Mouse (Mus musculus) yolk sac, embryonic 10.5 days (tissue): ENCODE data around the gene 4921507P07Rik.
"Not testable (repeated sequence)": the region's sequence is repeated elsewhere in the genome, so short reads cannot be mapped to it uniquely, and the experiment has no call there.

Experiments used
- DNase-seq: peaks from one replicate; pipeline ENCODE4 v3.0.0-alpha.2; 2017; ENCODE audit warnings: low spot score

The 4921507P07Rik gene

DNA sequence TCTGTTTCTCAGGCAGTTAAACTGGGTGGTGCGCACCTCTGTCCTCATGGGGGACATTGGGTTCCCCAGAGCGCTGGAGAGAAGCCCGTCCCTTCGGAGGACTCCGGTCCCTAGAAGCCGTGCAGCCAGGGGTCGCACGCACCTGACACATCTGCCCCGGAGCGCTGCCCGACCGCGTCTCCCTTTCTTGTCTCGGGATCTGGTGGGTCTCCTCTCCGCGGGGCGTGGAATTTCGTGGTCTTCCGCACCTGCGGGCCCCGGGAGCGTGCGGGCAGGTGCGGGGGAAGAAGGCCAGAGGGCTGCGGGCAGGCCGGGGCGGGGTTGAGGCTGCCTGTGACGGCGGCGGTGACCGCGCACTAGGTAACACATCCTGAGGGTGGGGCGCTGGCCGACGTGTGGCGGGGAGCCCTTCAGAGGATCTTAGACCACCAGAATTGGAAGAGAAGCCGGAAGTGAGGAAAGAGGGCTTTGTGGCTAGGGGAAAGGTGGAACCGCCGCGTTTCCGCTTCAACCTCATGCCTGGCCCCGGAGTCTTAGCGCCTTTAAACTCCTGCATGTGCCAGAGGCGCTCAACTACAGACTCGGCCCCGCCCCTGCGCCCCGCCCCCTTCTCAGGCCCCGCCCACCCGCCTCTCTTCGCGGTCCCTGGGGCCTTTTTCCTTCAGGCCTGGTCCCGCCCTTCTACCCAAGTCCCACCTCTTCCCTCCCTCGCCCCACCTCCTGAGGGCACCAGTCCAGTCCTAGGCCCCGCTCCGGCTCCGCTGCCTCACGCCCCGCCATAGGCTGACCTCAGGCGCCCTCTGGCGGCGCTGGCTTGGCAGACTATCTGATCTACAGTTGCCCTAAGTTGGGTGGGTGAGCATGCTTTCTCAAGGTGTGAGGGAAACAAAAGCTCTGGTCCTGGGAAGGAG lies at the start of gene 4921507P07Rik:
TSS of gene 4921507P07Rik (minus strand) at position 332 of the 911 bp plus-strand sequence.
- peak; percentile 97 for DNase-seq

DNA sequence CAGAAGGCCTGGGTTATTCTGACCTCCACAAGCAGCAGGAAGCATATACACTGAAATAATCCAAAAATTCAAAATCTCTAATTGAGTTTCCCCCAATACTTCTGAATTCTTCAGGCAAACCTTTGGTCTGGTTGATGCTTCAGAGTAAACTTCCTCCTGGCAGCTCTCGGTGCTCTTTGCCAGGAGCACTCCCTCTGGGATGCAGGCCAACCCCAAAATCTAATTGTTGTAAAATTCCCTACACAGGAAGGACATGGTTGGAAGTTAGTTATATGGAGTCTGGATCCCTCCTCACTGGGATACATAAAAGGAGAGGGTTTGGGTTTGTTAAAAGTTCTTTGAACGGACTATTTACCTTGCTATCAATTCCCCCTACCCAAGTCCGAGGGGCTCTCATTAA lies 48.3 kb upstream of the 4921507P07Rik start:
- DNase-seq, result no peak

DNA sequence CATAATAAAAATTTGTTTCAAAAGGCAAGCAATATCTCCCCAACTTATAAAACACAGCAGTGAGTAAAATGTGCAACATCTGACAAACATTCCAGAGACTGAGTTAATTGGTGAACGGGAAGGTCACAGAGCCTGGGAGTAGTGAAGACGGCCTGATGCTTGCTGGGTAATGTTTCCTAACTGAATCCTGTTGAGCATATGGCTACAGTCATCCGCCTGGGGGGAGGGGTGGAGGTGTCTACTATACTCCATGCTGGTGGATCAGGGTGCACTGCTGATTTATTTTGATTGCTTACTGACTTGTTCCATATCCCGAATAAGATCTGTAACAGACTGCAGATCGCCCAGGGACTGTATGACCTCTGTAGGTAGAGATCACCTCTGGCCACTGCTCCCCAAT lies 45.5 kb upstream of the 4921507P07Rik start:
- DNase-seq, result no peak

DNA sequence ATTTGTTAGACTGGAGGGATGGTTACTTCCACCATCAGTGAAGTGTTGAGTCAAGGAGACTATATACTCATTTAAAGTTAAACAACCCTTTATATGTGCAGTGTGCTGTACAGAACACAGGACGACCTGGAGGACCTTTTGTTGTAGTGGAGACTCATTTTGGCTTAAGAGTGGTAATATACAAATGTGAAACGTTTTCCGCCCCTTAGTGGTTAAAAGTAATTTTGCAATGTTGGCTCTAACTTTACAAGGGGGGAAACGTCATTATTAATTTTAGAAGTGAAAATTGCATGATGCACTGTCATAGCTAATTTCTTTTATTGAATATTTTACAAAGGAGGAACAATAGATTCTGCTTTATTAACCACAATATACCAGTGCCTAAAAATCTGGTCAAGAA lies 43.9 kb upstream of the 4921507P07Rik start:
- DNase-seq, result no peak

DNA sequence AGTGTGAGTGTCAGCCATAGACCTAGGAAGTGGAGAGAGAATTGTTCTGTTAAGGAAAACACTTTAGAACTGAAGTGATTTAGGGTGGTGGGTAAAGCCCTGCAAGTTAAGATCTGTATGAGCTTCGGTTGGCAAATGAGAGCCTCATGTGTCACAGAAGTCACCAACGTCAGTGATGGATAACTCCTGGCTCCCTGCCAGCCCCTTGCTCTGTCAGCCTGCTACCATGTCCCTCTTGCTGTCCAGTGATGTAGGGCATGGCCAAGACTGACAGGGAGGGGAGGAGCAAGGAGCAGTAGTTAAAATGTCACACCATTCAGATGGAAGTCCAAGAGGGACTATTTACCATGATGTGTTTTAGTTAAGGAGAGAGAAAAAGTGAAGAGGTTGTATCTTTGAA lies 43.2 kb upstream of the 4921507P07Rik start:
- no peak for DNase-seq

DNA sequence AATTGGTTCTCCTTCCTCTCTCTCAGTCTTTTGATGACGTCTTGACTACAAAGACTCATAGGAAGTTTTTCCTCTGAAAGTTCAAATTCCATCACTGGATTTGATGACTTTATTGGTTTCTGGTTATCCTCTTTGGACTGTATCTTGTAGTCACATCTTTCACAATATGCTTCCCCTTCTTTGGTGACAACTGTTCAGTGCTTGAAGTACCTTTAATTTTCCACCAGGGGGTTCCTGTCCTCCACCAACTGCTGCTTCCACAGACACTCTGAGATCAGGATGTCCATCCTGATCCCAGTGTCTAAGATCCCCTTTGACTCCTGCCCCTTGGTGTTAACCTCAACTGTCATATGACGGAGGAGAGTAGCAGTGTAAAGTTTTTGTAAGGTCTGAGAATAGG lies 29.7 kb upstream of the 4921507P07Rik start:
- not testable (repeated sequence) for DNase-seq

DNA sequence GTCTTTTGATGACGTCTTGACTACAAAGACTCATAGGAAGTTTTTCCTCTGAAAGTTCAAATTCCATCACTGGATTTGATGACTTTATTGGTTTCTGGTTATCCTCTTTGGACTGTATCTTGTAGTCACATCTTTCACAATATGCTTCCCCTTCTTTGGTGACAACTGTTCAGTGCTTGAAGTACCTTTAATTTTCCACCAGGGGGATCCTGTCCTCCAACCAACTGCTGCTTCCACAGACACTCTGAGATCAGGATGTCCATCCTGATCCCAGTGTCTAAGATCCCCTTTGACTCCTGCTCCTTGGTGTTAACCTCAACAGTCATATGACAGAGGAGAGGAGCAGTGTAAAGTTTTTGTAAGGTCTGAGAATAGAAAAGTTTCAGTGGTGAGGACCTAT lies 21.8 kb upstream of the 4921507P07Rik start:
- not testable (repeated sequence) for DNase-seq

DNA sequence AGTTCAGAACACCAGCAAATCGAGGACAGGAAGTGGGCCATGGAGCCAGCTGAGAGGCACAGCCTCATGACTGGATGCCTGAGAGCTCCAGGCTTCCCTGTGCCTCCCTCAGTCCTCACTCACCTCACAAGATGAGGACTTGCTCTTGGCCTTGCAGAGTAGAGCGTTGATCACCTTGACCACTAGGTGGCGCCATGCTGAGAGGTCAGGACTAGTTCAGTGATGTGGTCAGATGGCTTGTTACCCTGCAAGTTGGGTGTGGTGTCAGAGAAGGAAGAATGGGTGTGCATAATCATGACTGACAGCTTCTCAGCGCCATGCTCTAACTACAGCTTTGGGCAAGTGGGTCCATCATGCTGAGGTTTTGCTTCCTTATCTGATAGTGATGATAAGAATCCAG lies 5.2 kb upstream of the 4921507P07Rik start:
- peak; percentile 36 for DNase-seq

DNA sequence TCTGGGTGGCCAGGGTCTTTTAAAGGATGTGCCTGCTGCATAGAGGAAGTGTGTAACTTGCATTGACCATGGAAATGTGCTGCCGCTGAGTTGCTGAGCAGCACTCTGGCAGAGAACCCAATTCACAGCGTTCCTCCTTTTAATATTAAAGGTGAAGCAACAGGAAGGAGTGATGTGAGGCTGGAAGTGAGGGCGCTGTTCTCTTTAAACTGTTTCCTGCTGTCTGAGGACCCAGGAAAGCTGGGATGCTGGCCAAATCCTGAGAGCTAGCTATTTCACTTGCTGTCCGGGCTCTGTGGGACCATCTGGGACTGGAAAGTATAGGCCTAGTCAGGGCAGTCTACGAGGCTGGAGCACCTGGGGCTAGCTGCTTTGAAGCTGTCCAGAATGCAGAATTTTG lies 2.1 kb upstream of the 4921507P07Rik start:
- DNase-seq, result no peak

DNA sequence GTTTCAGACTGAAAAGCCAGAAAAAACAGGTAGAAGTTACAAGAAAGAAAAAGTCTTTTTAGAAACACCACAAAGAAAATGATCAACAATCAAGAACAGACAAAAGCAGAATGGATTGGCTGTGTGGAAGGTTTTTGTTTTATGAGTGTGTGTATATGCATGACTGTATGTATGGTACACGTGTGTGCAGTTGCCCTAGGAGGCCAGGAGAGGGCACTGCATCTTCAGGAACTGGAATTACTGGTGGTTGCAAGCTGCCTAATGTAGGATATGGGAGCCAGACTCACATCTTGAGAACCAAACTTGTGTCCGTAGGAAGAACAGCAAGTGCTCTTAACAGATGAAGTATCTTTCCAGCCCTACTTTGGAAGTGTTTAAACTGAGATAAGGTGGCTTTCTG lies 2.1 kb downstream of the 4921507P07Rik start:
- DNase-seq, result no peak

DNA sequence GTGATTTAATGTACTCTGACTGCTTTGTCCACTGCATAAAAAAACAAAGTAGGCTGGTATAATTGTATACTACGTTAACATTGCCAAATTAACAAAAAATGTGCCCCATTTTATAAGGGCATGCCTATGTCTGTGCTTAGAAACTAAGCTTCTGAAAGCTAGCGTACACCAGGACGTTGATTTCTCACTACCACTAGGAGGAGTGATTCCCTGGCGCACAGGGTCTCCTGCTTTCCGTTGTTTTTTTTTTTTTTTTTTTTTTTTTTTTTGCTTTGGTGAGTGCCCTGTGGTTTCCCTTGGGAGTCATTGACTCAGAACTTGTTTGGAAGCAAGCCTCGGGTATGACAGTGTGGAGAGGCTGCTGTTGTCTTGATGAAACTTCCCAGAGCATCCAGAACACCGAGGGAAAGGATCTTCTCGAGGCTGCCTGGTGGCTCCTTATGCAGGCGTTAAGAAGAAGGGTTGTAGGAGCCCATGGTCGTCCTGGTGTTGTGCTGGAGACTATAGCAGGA lies 3.0 kb downstream of the 4921507P07Rik start:
- DNase-seq, result no peak

DNA sequence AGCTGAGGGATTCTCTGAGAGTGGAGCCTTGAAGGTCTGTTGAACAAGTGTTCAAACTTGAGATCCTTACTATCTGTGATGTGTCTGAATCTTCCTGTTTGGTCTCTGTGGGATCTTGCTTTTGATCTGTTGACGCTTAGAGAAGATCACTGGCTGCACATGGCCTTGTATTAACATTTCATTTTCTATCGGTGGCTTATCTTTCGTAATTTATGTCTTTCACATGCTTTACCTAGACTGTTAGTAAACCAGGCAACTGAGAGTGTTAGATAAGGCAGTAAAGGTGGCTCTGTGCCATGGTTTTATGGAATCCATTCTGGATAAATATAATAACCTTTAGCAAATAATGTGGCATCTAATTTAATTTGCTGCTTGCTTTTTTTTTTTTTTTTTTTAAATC lies 6.2 kb downstream of the 4921507P07Rik start:
- no peak for DNase-seq

DNA sequence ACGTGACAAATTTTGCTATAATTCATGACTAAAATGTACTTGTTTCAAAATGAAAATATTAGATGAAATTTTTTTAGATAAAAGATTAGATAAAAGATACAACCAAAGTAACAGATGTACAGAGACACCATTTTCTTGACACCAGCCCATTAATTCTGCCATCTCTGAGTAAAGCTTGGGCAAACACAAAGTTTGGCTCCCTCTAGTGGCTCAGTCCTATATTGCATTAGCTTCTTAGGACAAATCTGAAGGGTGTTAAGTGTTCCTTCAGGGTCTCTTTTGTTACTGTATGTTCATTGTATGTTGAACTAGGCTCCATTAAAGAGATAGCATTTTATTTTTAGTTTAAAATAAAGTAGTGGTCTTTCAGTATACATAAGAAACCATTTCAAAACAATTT lies 8.2 kb downstream of the 4921507P07Rik start:
- peak; percentile 42 for DNase-seq

DNA sequence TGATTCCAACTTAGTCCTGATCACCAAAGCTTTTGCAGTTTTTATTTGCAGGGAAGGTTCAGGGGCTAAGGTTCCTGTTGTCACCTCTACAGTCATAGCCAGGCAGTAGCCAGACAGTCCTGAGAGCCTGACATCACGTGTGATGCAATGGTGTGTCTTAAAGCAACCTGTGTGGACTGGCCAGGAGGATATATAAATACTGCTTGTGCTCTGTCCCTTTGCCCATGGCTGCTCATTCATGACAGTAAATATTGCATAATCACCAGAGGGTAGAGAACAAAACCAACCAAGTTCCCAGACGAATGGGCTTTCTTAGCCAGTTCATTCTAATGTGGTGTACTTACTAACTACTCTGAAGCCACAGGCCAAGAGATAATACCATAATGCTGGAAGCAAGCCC lies 9.0 kb downstream of the 4921507P07Rik start:
- peak; percentile 55 for DNase-seq

DNA sequence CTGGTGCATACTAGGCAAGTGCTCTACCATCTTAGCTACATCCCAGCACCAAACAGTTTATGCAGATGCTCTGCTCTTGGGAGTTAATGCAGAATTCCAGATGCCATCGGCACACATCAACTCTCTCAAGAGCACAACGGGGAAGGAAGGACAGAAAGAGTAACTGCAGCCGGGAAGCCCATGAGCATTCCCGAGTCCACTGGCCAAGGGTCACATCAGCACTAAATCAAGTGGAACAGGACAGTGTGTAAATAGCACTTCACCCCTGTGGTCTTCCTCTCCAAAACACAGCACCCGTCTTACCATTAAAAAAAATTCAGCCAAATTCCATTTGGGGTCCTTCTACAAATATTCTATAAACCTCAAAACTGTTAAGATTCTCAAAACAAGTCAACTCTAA lies 10.1 kb downstream of the 4921507P07Rik start:
- peak; percentile 32 for DNase-seq

DNA sequence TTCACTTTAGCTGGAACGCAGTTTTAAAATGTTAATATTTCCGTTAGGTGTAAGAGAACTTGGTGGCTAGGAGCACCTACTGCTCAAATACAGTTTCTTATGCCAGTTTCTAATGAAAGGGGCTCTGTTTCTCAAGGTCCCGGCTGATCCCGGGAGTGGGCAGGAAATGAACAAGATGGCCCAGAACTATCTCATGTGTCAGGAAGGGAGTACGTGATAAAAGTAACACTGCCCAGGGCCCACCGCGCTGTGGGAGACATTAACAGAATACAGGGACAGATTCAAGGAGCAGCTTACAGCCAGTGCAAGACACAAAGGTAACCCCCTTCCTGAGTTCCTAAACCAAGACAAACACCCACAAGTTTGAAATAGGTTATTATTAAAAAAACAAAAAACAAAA lies 10.7 kb downstream of the 4921507P07Rik start:
- no peak for DNase-seq

DNA sequence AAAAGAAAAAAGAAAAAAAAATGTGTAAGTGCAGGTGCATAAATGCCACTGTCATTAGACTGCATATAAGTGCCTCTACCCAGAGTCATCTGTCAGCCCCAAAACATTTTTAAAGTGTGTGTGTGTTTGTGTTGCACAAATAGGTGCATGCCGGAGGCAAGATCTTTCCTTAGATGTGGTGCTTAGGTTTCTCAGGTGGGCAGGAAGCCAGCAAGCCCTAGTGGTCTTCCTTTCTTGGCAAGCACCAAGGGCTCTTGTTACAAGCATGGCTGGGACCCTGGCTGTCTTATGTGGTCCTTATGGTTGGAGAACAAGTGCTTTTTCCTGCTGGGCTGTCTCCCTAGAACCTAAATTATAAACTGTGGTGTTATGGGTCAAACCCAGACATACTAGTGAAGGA lies 24.8 kb downstream of the 4921507P07Rik start:
- DNase-seq, result no peak

DNA sequence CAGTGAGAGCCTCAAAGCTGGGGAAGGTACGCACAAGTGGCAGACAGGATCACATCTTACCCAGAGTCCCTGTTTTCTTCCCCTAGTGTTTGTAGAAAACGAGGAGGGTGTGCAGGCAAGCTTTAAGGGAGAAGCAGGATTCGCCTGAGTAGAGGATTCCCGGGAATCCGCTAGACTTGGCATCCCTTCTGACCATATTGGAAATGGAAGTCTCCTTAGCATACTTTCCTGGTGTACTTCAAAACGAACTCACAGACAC lies 29.5 kb downstream of the 4921507P07Rik start:
- DNase-seq, result no peak

DNA sequence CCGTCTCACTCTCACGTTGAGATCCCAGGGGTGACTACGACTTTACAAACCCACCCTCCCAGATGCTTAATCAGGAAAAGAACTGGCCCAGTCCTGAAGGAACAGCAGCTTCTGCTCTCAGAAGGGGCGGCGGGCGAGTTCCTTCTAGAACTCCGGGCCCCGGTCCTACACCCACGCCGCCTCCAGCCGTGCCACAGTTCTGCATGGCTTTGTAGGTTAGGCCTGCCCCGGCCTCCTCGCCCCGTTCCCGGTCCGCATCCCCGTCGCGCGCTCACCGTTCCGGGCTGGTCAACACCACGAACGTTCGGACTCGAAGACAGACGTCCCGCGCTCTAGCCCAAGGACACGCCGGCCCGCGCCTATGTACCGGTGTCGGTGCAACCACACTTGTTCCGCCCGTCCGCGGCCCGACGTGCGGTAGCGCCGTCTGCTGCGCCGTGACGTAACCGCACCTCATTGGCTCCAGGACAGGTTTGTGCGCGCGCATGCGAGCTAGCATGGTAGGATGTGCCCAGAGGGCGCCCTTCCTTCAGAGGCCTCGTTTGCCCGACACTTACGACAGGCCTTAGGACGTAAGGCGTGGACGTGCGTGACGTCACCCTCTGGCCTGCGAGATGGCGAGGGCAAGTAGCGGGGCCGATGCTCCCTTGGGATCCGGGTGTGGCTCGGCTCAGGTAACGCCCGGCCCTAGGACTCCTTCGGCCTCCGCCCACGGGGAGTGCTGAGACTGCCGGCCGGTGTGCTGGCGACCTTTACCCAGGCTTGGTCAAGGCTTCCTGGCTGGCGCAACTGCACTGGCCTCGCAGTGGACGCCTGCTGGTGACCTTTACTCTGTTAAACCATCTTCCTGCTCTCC lies 30.1 kb downstream of the 4921507P07Rik start, which contains the start of gene Cycs:
TSS of gene Cycs (minus strand) at position 398 of the 856 bp plus-strand sequence.
- peak; percentile 99 for DNase-seq

DNA sequence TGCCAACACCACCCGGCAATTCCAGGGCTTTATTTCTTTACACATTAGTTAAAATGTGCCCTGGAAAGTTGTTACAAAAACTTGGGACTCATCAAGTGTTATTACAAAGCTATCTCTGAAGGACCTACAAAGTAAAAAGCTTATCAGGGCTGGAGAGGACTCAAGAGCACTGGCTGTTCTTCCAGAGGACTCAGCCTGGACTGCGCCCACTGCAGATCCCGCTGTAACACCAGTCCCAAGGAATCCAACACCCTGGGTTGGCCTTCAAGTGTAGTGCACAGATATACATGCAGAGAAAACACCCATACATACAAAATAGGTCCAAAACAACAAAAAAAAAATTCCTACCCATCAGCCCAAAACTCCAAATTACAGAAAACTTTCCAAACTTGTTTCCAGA lies 32.8 kb downstream of the 4921507P07Rik start:
- no peak for DNase-seq

DNA sequence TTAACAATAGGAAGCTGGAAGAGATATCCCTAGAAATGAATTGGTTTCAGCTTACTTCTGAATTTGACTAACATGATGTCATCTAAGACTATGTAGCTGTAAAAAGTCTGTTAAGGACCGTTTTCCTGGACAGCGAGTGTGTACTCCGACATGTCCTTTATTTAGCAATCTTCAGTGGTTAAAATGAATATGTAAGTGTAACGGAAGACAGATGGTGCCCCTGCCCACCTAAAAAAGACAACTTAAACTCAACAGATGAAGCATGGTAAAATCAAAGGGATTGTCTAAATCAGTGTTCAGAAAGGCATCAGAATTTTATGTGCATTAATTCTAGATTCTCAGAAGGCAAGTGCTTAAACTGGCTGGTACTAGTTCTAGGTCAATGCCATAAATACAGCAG lies 34.0 kb downstream of the 4921507P07Rik start:
- DNase-seq, result no peak

DNA sequence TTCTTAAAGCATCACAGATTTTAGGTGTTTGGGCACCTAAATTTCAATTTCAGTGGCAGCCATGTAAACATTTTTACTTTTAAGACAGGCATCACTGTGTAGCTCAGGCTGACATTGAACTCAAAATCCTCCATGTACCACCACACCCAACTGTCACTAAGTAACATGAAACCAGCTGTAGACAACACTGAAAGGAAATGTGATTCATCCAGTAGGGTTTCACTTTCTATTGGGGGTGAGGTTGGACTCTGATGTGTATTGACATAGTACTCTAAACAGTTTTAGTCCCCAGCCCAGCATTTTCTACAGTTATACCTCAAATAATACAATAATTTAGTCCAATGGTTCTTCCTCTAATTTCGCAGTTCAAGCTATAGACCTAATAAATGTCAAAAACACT lies 35.7 kb downstream of the 4921507P07Rik start:
- no peak for DNase-seq

DNA sequence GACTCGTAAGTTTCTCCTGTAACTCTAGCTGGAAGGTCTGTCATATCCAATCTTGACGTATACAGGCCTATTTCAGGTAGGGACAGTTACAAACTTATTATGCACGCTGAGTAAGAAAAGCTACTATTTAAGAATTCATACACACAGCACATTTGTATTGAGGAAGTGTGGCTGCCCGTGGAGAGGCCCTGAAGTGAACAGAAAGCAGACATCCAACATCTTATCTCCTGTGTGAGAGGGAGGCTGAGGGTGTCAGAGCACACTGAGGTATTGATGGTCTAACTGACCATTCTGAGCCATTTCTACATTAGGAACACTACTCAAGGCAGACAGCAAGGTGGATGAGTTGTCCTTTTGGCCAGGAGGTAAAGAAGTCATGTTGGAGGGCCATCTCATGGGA lies 37.6 kb downstream of the 4921507P07Rik start:
- DNase-seq, result no peak
